Mouse (Mus musculus) C2C12 (cell line): ENCODE data around the gene C87436.

Experiments
- CEBPB ChIP-seq: IDR thresholded peaks from one replicate; pipeline ENCODE4 v1.6.1; 2011; ENCODE audit warnings: low read depth, mild to moderate bottlenecking, control low read depth, moderate library complexity
- CTCF ChIP-seq: IDR thresholded peaks from one replicate; pipeline ENCODE4 v1.5.1; 2011; ENCODE audit not compliant: control insufficient read depth, insufficient read depth, insufficient read length
- FOSL1 ChIP-seq: IDR thresholded peaks from one replicate; pipeline ENCODE4 v1.8.0; 2011; ENCODE audit warnings: mild to moderate bottlenecking, low read length; ENCODE audit not compliant: poor library complexity, insufficient read depth, severe bottlenecking
- MAX ChIP-seq: IDR thresholded peaks from one replicate; pipeline ENCODE4 v1.6.1; 2011; ENCODE audit warnings: mild to moderate bottlenecking, control low read depth
- MYOD1 ChIP-seq: IDR thresholded peaks from one replicate; pipeline ENCODE4 v1.6.1; 2011; ENCODE audit warnings: low read depth; ENCODE audit not compliant: control insufficient read depth, insufficient read length
- MYOG ChIP-seq: IDR thresholded peaks from one replicate; pipeline ENCODE4 v1.6.1; 2011; ENCODE audit not compliant: control insufficient read depth, insufficient read length; ENCODE audit errors: extremely low read depth
- USF1 ChIP-seq: IDR thresholded peaks from one replicate; pipeline ENCODE4 v1.6.1; 2011; ENCODE audit warnings: low read depth, mild to moderate bottlenecking, control low read depth, moderate library complexity

DNA sequence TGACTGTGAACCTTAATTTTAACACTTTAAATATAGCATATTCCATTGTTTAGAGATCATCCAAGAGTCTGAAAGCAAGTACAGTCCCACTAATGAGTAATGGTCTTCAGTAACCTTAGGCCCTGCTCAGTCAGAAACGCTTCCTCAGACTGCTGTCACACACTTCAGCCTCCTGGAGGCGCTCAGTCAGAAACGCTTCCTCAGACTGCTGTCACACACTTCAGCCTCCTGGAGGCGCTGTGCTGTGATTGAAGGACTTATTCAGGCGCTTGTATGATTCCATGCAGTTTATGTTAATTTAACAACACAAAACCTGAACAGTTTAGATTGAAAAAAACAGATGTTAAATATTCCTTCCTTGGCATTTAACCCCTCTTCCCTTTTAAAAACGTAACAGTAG is 17.7 kb upstream of the C87436 start:
- no peak for TF ChIP-seq MYOD1
- no peak for TF ChIP-seq FOSL1
- TF ChIP-seq CTCF: no peak
- TF ChIP-seq MYOG: no peak
- TF ChIP-seq CEBPB: no peak
- TF ChIP-seq MAX: no peak
- no peak for TF ChIP-seq USF1
